Mouse (Mus musculus): ENCODE measurements around the gene Gm11077.

Gm11077 gene

GRCm38 (mm10) chr6:140729272-140729671, at the start of gene Gm11077:
TSS of gene Gm11077 (plus strand) at chr6:140729284.
- DNase-seq = no peak

- no peak for DNase-seq
Measured at GRCm38 (mm10) chr6:140680713-140681112, 48.4 kb upstream of the Gm11077 start.

GRCm38 (mm10) chr6:140682829-140683228, 46.3 kb upstream of the Gm11077 start:
- no peak for DNase-seq

- no peak for DNase-seq
Measured at GRCm38 (mm10) chr6:140684403-140684802, 44.7 kb upstream of the Gm11077 start.

GRCm38 (mm10) chr6:140689617-140690404, 39.3 kb upstream of the Gm11077 start:
- no peak for DNase-seq

- no peak for DNase-seq
Measured at GRCm38 (mm10) chr6:140692160-140692559, 36.9 kb upstream of the Gm11077 start.

GRCm38 (mm10) chr6:140696192-140696879, 32.7 kb upstream of the Gm11077 start:
- DNase-seq = no peak

GRCm38 (mm10) chr6:140697994-140698393, 31.1 kb upstream of the Gm11077 start:
- no peak for DNase-seq

GRCm38 (mm10) chr6:140698596-140698995, 30.5 kb upstream of the Gm11077 start:
- DNase-seq = no peak

GRCm38 (mm10) chr6:140701259-140701658, 27.8 kb upstream of the Gm11077 start:
- DNase-seq = no peak

- DNase-seq = no peak
Measured at GRCm38 (mm10) chr6:140705132-140705531, 24.0 kb upstream of the Gm11077 start.

- no peak for DNase-seq
Measured at GRCm38 (mm10) chr6:140706056-140706455, 23.0 kb upstream of the Gm11077 start.

GRCm38 (mm10) chr6:140708059-140708458, 21.0 kb upstream of the Gm11077 start:
- peak; percentile 39 for DNase-seq

- DNase-seq = peak; percentile 39
Measured at GRCm38 (mm10) chr6:140709415-140710107, 19.5 kb upstream of the Gm11077 start.

- DNase-seq = peak; percentile 60
Measured at GRCm38 (mm10) chr6:140712754-140713153, 16.3 kb upstream of the Gm11077 start.

- DNase-seq = peak; percentile 76
Measured at GRCm38 (mm10) chr6:140714905-140715365, 14.1 kb upstream of the Gm11077 start.

- DNase-seq = no peak
Measured at GRCm38 (mm10) chr6:140722058-140722457, 7.0 kb upstream of the Gm11077 start.

- DNase-seq = no peak
Measured at GRCm38 (mm10) chr6:140730669-140731401, 1.8 kb downstream of the Gm11077 start.

- no peak for DNase-seq
Measured at GRCm38 (mm10) chr6:140731402-140731730, 2.3 kb downstream of the Gm11077 start.

GRCm38 (mm10) chr6:140732971-140733640, 4.0 kb downstream of the Gm11077 start:
- no peak for DNase-seq

GRCm38 (mm10) chr6:140733641-140733986, 4.5 kb downstream of the Gm11077 start:
- peak; percentile 30 for DNase-seq

- DNase-seq = no peak
Measured at GRCm38 (mm10) chr6:140745586-140745985, 16.5 kb downstream of the Gm11077 start.

Data from thymus, postnatal 25 days (tissue).